ENCODE assay signal across 8 mouse cellular contexts in the genomic region with DNA sequence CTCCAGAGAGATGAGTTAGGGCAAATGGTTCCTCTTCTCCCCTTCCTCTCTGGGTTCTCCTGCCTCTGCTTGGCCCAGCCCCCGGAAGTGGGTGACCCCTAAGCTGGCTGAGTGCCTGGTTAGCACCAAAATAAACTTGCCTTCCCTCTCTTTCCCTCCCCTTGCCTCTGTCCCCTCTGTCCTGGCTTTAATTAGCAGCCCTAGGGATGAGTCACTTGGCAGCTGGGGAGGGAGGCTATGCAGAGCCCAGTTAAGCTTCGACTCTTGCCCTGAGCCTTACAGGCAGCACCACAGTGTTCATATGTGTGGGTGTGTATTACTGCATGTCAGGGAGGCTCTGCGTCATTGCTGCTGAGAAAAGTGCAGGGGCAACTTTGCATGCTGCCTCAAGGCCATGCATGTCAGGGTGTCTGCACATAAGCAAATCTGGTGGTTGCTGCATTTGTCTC. TPM values are rescaled to one million over a fixed set of nuclear protein-coding genes. Genes with fewer than 3 reads are reported as not detected.
DNase-seq lines count a peak whose midpoint lies in the region; ATAC-seq and TF ChIP-seq lines count a peak whose summit lies in the region.

No protein-coding gene starts in this region.

- no peaks in the 10 kb centered on the region for H3K4me1 ChIP-seq in midbrain, postnatal 0 days (ENCODE audit: insufficient read depth, low read length)
- H3K4me1 ChIP-seq in midbrain, embryonic 15.5 days: peaks cover 10% of the 10 kb centered on the region; the same call in 1 of the 2 replicates
- H3K4me1 ChIP-seq in embryonic facial prominence, embryonic 14.5 days (ENCODE audit: control insufficient read depth, insufficient read depth, low read length): no peaks in the 10 kb centered on the region; the same call in none of the 2 replicates
- H3K4me1 ChIP-seq in liver, embryonic 13.5 days (replicated peaks): no peaks in the 10 kb centered on the region

- no peak overlapping the region for H3K9ac ChIP-seq in midbrain, postnatal 0 days (replicated peaks; ENCODE audit: low read length, poor library complexity, severe bottlenecking)
- H3K9ac ChIP-seq in midbrain, embryonic 15.5 days: no peak overlapping the region
- no peak overlapping the region for H3K9ac ChIP-seq in embryonic facial prominence, embryonic 14.5 days (ENCODE audit: low read depth, low read length)
- no peak overlapping the region for H3K9ac ChIP-seq in liver, embryonic 13.5 days

- no peak overlapping the region for H3K27ac ChIP-seq in midbrain, postnatal 0 days (ENCODE audit: low read depth, low read length)
- no peak overlapping the region for H3K27ac ChIP-seq in midbrain, embryonic 15.5 days
- no peak overlapping the region for H3K27ac ChIP-seq in embryonic facial prominence, embryonic 14.5 days (replicated peaks; ENCODE audit: low read depth, low read length)
- no peak overlapping the region for H3K27ac ChIP-seq in liver, embryonic 13.5 days

- H3K36me3 ChIP-seq in midbrain, postnatal 0 days (ENCODE audit: insufficient read depth, low read length): no peaks in the 10 kb centered on the region
- H3K36me3 ChIP-seq in midbrain, embryonic 15.5 days (replicated peaks): no peaks in the 10 kb centered on the region
- no peaks in the 10 kb centered on the region for H3K36me3 ChIP-seq in embryonic facial prominence, embryonic 14.5 days (ENCODE audit: control insufficient read depth, insufficient read depth, low read length)
- no peaks in the 10 kb centered on the region for H3K36me3 ChIP-seq in liver, embryonic 13.5 days

- H3K4me2 ChIP-seq in midbrain, postnatal 0 days (ENCODE audit: low read depth, low read length, poor library complexity, severe bottlenecking): no peak overlapping the region
- H3K4me2 ChIP-seq in midbrain, embryonic 15.5 days: no peak overlapping the region
- no peak overlapping the region for H3K4me2 ChIP-seq in embryonic facial prominence, embryonic 14.5 days (ENCODE audit: low read depth, low read length)
- H3K4me2 ChIP-seq in liver, embryonic 13.5 days: no peak overlapping the region

- no peak overlapping the region for H3K4me3 ChIP-seq in midbrain, postnatal 0 days (ENCODE audit: low read depth, low read length)
- H3K4me3 ChIP-seq in midbrain, embryonic 15.5 days: no peak overlapping the region
- no peak overlapping the region for H3K4me3 ChIP-seq in embryonic facial prominence, embryonic 14.5 days (ENCODE audit: low read depth, low read length)
- H3K4me3 ChIP-seq in liver, embryonic 13.5 days (replicated peaks): no peak overlapping the region

- TF ChIP-seq CTCF in midbrain, postnatal 0 days (IDR thresholded peaks at IDR 0.05): no peak

- WGBS in midbrain, postnatal 0 days: 49% methylated on average over 3 of the region's 3 CpGs
- 46% methylated on average over 3 of the region's 3 CpGs for WGBS in midbrain, embryonic 15.5 days
- WGBS in embryonic facial prominence, embryonic 14.5 days: 36% methylated on average over 3 of the region's 3 CpGs
- WGBS in liver, embryonic 13.5 days (ENCODE audit: insufficient replicate concordance): 28% methylated on average over 3 of the region's 3 CpGs

- intact Hi-C loops in heart, postnatal 25 days (cut with DNase I): loop anchor here (2.0 to 10.0 kb wide), 2 partner anchors 20 to 158 kb away; a partner anchor contains a TSS

- no peaks in the 10 kb centered on the region for H3K9me3 ChIP-seq in midbrain, postnatal 0 days (ENCODE audit: low read length)
- no peaks in the 10 kb centered on the region for H3K9me3 ChIP-seq in midbrain, embryonic 15.5 days
- no peaks in the 10 kb centered on the region for H3K9me3 ChIP-seq in embryonic facial prominence, embryonic 14.5 days (ENCODE audit: control insufficient read depth, low read length)
- no peaks in the 10 kb centered on the region for H3K9me3 ChIP-seq in liver, embryonic 13.5 days (replicated peaks)

- no peak for ATAC-seq in midbrain, postnatal 0 days (ENCODE audit: low FRiP score)
- ATAC-seq in midbrain, embryonic 15.5 days (replicated peaks): no peak
- ATAC-seq in embryonic facial prominence, embryonic 14.5 days (ENCODE audit: low read depth): peak; percentile 73
- ATAC-seq in liver, embryonic 13.5 days (ENCODE audit: low read depth): peak; percentile 48; the same call in 1 of the 2 replicates

- H3K27me3 ChIP-seq in midbrain, postnatal 0 days (ENCODE audit: insufficient read depth, low read length): peaks cover 21% of the 10 kb centered on the region; the same call in 1 of the 2 replicates
- H3K27me3 ChIP-seq in midbrain, embryonic 15.5 days (replicated peaks): peaks cover 48% of the 10 kb centered on the region
- H3K27me3 ChIP-seq in embryonic facial prominence, embryonic 14.5 days (replicated peaks; ENCODE audit: control insufficient read depth, insufficient read depth, low read length): peaks cover 26% of the 10 kb centered on the region
- peaks cover 15% of the 10 kb centered on the region; the same call in 1 of the 2 replicates for H3K27me3 ChIP-seq in liver, embryonic 13.5 days

- peak; percentile 9 for DNase-seq in midbrain, postnatal 0 days (ENCODE audit: low spot score)
- peak; percentile 44 for DNase-seq in adrenal gland, postnatal 25 days
- DNase-seq in embryonic facial prominence, embryonic 14.5 days (ENCODE audit: low spot score): peak; percentile 61
- peak; percentile 51 for DNase-seq in heart, postnatal 25 days (ENCODE audit: low spot score)
- DNase-seq in liver, embryonic 13.5 days: no peak
- DNase-seq in neural tube, embryonic 10.5 days (ENCODE audit: extremely low spot score, low spot score): no peak
- DNase-seq in thymus, postnatal 10 days (ENCODE audit: low spot score in 2 of 2): no peak

RNA-seq across cellular contexts. Expression of a gene that starts 28.4 kb away (rescaled TPM):
- total RNA-seq in midbrain, postnatal 0 days (2014; rRNA removed): 23.2 and 28.6 TPM in 2 replicates
- polyA plus RNA-seq in midbrain, postnatal 0 days (2015; fragmentation: Nextera tagmentation; extraction: Ambion mirVana): 7.3 and 7.7 TPM in 2 replicates
- 4.8 and 6.3 TPM in 2 replicates for polyA plus RNA-seq in midbrain, embryonic 15.5 days (2015; fragmentation: Nextera tagmentation; extraction: Ambion mirVana)
- total RNA-seq in adrenal gland, postnatal 25 days (2021): 27.6 and 32.0 TPM in 2 replicates
- 4.6 and 5.6 TPM in 2 replicates for polyA plus RNA-seq in embryonic facial prominence, embryonic 14.5 days (2014; fragmentation: Nextera tagmentation; extraction: Ambion mirVana)
- total RNA-seq in heart, postnatal 25 days (2021): 10 to 100 TPM; 80.6 to 80.7 TPM
- polyA plus RNA-seq in liver, embryonic 13.5 days (2015; fragmentation: Nextera tagmentation; extraction: Ambion mirVana): 0.51 and 0.60 TPM in 2 replicates

Comparison
In these comparisons a context has a peak if more than half of its experiments do, and no peak if none do; other contexts are left out.
1. ATAC-seq: peak in embryonic facial prominence, embryonic 14.5 days (single experiment) and liver, embryonic 13.5 days (single experiment); none in midbrain, postnatal 0 days (single experiment) and midbrain, embryonic 15.5 days (single experiment).
2. DNase-seq: peak in midbrain, postnatal 0 days (single experiment), adrenal gland, postnatal 25 days (single experiment), embryonic facial prominence, embryonic 14.5 days (single experiment) and heart, postnatal 25 days (single experiment); none in liver, embryonic 13.5 days (single experiment), neural tube, embryonic 10.5 days (single experiment) and thymus, postnatal 10 days (0 of 2).